Mouse (Mus musculus) bone marrow, adult 2 months (tissue): ENCODE results near the gene Elp4.

Experiments used
- CTCF ChIP-seq: fragments of 200-500 bp; IDR thresholded peaks from 2 replicates; pipeline ENCODE4 v1.5.1; 2011; ENCODE audit warnings: low read length, control low read depth; ENCODE audit not compliant: control insufficient read depth, insufficient read depth
- POLR2A ChIP-seq: fragments of 200-500 bp; IDR thresholded peaks from 2 replicates; pipeline ENCODE4 v1.6.1; 2011; ENCODE audit warnings: low read depth, mild to moderate bottlenecking, control low read depth, low read length, borderline replicate concordance; ENCODE audit not compliant: control insufficient read depth

DNA sequence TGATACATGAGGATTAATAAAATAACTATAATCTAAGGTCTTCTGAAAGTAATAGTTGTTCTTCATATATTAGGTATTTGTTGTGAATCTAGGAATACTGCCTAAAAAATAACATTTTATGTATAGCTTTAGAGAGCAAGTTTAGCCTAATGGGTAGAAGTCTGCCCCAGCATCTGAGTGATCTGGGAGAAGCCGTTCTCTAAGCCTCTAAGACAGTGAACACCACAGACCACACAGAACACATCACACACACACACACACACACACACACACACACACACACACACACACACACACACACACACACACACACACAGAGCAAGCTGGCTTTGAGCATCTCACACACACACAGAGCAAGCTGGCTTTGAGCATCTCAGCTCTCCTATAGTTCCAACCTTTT is 123.6 kb downstream of the Elp4 start:
- TF ChIP-seq CTCF: no peak
- TF ChIP-seq POLR2A: no peak
